Mouse (Mus musculus) bone marrow macrophage, adult 2 months (primary cell): ENCODE results near the gene Klc4.

Experiments used
- CTCF ChIP-seq: IDR thresholded peaks from 2 replicates; pipeline ENCODE4 v1.5.1; 2012; ENCODE audit warnings: low read depth, mild to moderate bottlenecking, low read length, moderate library complexity
- POLR2A ChIP-seq: IDR thresholded peaks from 2 replicates; pipeline ENCODE4 v1.6.1; 2012; ENCODE audit warnings: mild to moderate bottlenecking, low read depth, low read length, borderline replicate concordance

- TF ChIP-seq POLR2A, result no peak
- TF ChIP-seq CTCF, result no peak
Observed at GRCm38 (mm10) chr17:46649811-46650210, 4.0 kb upstream of the Klc4 start.
